Mouse (Mus musculus) lung, postnatal 0 days (tissue): ENCODE data around the gene Serpinf2.

Experiments used
- CTCF ChIP-seq: IDR thresholded peaks from 2 replicates; pipeline ENCODE4 v1.5.1; 2016; ENCODE audit warnings: antibody characterized with exemption, mild to moderate bottlenecking
- EP300 ChIP-seq: IDR thresholded peaks from 2 replicates; pipeline ENCODE4 v1.6.1; 2016; ENCODE audit warnings: antibody characterized with exemption, mild to moderate bottlenecking, control low read depth

GRCm38 (mm10) chr11:75462253-75462783 lies 22.9 kb upstream of the Serpinf2 start:
- TF ChIP-seq CTCF (no peak), EP300 (no peak)
